Mouse (Mus musculus) left cerebral cortex, adult 2 months (tissue): ENCODE data around the gene Fgfr4. TPM values are rescaled to one million over a fixed set of nuclear protein-coding genes. Genes with fewer than 3 reads are reported as not detected.

ENCODE experiments used
- DNase-seq, 2 experiments: peaks; one replicate each; pipeline ENCODE4 v3.0.0; 2021 to 2022; ENCODE audit warnings: low spot score in 2 of 2, mixed read lengths in 1 of 2; ENCODE audit errors: extremely low spot score in 1 of 2
- H3K27ac ChIP-seq: fragments of 200-600 bp; 2 replicates; pipeline ENCODE4 v1.8.1; 2022
- H3K4me3 ChIP-seq: fragments of 200-600 bp; 2 replicates; pipeline ENCODE4 v1.8.1; 2022
- CTCF ChIP-seq: fragments of 200-600 bp; IDR thresholded peaks from 2 replicates; pipeline ENCODE4 v1.8.1; 2022; ENCODE audit warnings: antibody characterized with exemption, mild to moderate bottlenecking, moderate library complexity
- intact Hi-C: fragments of 180-260 bp; cut with DNase I; formaldehyde crosslinking; loops from one replicate; pipeline ENCODE4 v1.15.1; 2025
- long read RNA-seq, 2 experiments: library from polyadenylated mRNA; stranded (forward); transcript quantifications; one replicate each; pipeline ENCODE4 v2.0.0; 2021; ENCODE audit warnings: borderline mapping rate in 2 of 2
- total RNA-seq, 2 experiments: library from RNA; stranded (reverse); gene quantifications; 2 replicates each; pipeline ENCODE4 v1.2.3; 2021

The Fgfr4 gene
- total RNA-seq: under 1 TPM; 0.36 to 0.40 TPM
- long read RNA-seq, experiment 1, partial matches to known transcripts: 1 of 2 reads
- long read RNA-seq, experiment 1, other reads (novel, unspliced or antisense): 0 of 2 reads
- long read RNA-seq, experiment 2: 0 reads

GRCm38 (mm10) chr13:55152621-55153415, at the start of gene Fgfr4:
TSS of gene Fgfr4 (plus strand) at chr13:55152640.
- no peak for TF ChIP-seq CTCF
- H3K4me3 ChIP-seq: peak within 1 kb of the TSS; percentile 44
- intact Hi-C loops: no loop called here

GRCm38 (mm10) chr13:55103351-55103750, 49.1 kb upstream of the Fgfr4 start:
- Histone ChIP-seq H3K27ac (no peak overlapping the region), H3K4me3 (no peak overlapping the region)
- intact Hi-C loops: no loop called here
- no peak for DNase-seq
- no peak for TF ChIP-seq CTCF

More at GRCm38 (mm10) chr13:55152621-55153415, at the start of gene Fgfr4:
- no peak for DNase-seq
- no peak within 1 kb of the TSS for H3K27ac ChIP-seq

- peak; percentile 43 for TF ChIP-seq CTCF
- Histone ChIP-seq H3K27ac (peak within 1 kb of the TSS; percentile 80), H3K4me3 (peak within 1 kb of the TSS; percentile 97)
- peak; percentile 96 for DNase-seq
- intact Hi-C loops: no loop called here
Measured at GRCm38 (mm10) chr13:55105045-55105952, 47.1 kb upstream of the Fgfr4 start, which contains the start of gene Zfp346. TSS of gene Zfp346 (plus strand) at chr13:55105311.

GRCm38 (mm10) chr13:55105953-55106691, 46.3 kb upstream of the Fgfr4 start:
- TF ChIP-seq CTCF: no peak
- intact Hi-C loops: no loop called here
- no peak for DNase-seq
- peak overlapping the region; percentile 97 for H3K4me3 ChIP-seq
- peak overlapping the region; percentile 80 for H3K27ac ChIP-seq

- no peak for DNase-seq
- intact Hi-C loops: no loop called here
- Histone ChIP-seq H3K27ac (no peak overlapping the region), H3K4me3 (no peak overlapping the region)
- TF ChIP-seq CTCF: no peak
Measured at GRCm38 (mm10) chr13:55107116-55107515, 45.3 kb upstream of the Fgfr4 start.

GRCm38 (mm10) chr13:55107694-55108093, 44.7 kb upstream of the Fgfr4 start:
- no peak overlapping the region for H3K27ac ChIP-seq
- DNase-seq: peak in 1 of 2 experiments; percentile 21
- intact Hi-C loops: no loop called here
- H3K4me3 ChIP-seq: no peak overlapping the region
- no peak for TF ChIP-seq CTCF

- DNase-seq: no peak
- Histone ChIP-seq H3K4me3 (no peak overlapping the region), H3K27ac (no peak overlapping the region)
- no peak for TF ChIP-seq CTCF
- intact Hi-C loops: no loop called here
Measured at GRCm38 (mm10) chr13:55114375-55114774, 38.1 kb upstream of the Fgfr4 start.

- no peak for DNase-seq
- intact Hi-C loops: no loop called here
- Histone ChIP-seq H3K4me3 (no peak overlapping the region), H3K27ac (no peak overlapping the region)
- no peak for TF ChIP-seq CTCF
Measured at GRCm38 (mm10) chr13:55124903-55125302, 27.5 kb upstream of the Fgfr4 start.

- DNase-seq: no peak
- Histone ChIP-seq H3K4me3 (no peak within 1 kb of the TSS), H3K27ac (no peak within 1 kb of the TSS)
- intact Hi-C loops: no loop called here
- TF ChIP-seq CTCF: no peak
Measured at GRCm38 (mm10) chr13:55133448-55133847, 19.0 kb upstream of the Fgfr4 start, which contains the start of gene Gm17617. TSS of gene Gm17617 (minus strand) at chr13:55133548.

GRCm38 (mm10) chr13:55135382-55135781, 17.1 kb upstream of the Fgfr4 start:
- no peak for DNase-seq
- H3K27ac ChIP-seq: no peak overlapping the region
- intact Hi-C loops: loop anchor here (2.0 kb wide), 1 partner anchor 43 kb away; no protein-coding TSS in a partner anchor
- H3K4me3 ChIP-seq: no peak overlapping the region
- peak; percentile 72 for TF ChIP-seq CTCF

GRCm38 (mm10) chr13:55140271-55140670, 12.2 kb upstream of the Fgfr4 start:
- intact Hi-C loops: no loop called here
- no peak for TF ChIP-seq CTCF
- no peak for DNase-seq
- H3K4me3 ChIP-seq: no peak overlapping the region
- no peak overlapping the region for H3K27ac ChIP-seq
